Mouse (Mus musculus) yolk sac, embryonic 10.5 days (tissue): ENCODE results near the gene Bglap3.
A peak's percentile ranks its signal among the peaks of the same experiment; 100 is the strongest.
"Not testable (repeated sequence)": the region's sequence is repeated elsewhere in the genome, so short reads cannot be mapped to it uniquely, and the experiment has no call there.

ENCODE experiments used
- DNase-seq: peaks from one replicate; pipeline ENCODE4 v3.0.0-alpha.2; 2017; ENCODE audit warnings: low spot score

The Bglap3 gene

GRCm38 (mm10) chr3:88376644-88377043 is 4.1 kb upstream of the Bglap3 start:
- DNase-seq, result not testable (repeated sequence)

- DNase-seq, result peak; percentile 28
Observed at GRCm38 (mm10) chr3:88375750-88376626, 3.4 kb upstream of the Bglap3 start.

- not testable (repeated sequence) for DNase-seq
Observed at GRCm38 (mm10) chr3:88368511-88368910, 4.0 kb downstream of the Bglap3 start.

- not testable (repeated sequence) for DNase-seq
Observed at GRCm38 (mm10) chr3:88367517-88367916, 5.0 kb downstream of the Bglap3 start.

GRCm38 (mm10) chr3:88366830-88367428 is 5.6 kb downstream of the Bglap3 start:
- DNase-seq, result not testable (repeated sequence)

- no peak for DNase-seq
Observed at GRCm38 (mm10) chr3:88365705-88366361, 6.7 kb downstream of the Bglap3 start.

GRCm38 (mm10) chr3:88364337-88364736 is 8.2 kb downstream of the Bglap3 start, which contains the start of gene Paqr6:
Gene Paqr6 (plus strand): TSS chr3:88364584.
- DNase-seq, result peak; percentile 51

- DNase-seq, result no peak
Observed at GRCm38 (mm10) chr3:88363700-88364099, 8.8 kb downstream of the Bglap3 start.

GRCm38 (mm10) chr3:88361612-88362313 is 10.8 kb downstream of the Bglap3 start:
- DNase-seq, result no peak

- no peak for DNase-seq
Observed at GRCm38 (mm10) chr3:88361096-88361495, 11.4 kb downstream of the Bglap3 start.

GRCm38 (mm10) chr3:88359989-88360388 is 12.6 kb downstream of the Bglap3 start:
- DNase-seq, result no peak

- no peak for DNase-seq
Observed at GRCm38 (mm10) chr3:88359584-88359983, 13.0 kb downstream of the Bglap3 start.

GRCm38 (mm10) chr3:88354396-88355165 is 18.0 kb downstream of the Bglap3 start:
- no peak for DNase-seq

- DNase-seq, result no peak
Observed at GRCm38 (mm10) chr3:88352907-88353306, 19.6 kb downstream of the Bglap3 start.

GRCm38 (mm10) chr3:88350732-88351131 is 21.8 kb downstream of the Bglap3 start:
- DNase-seq, result no peak

GRCm38 (mm10) chr3:88339006-88339405 is 33.5 kb downstream of the Bglap3 start:
- no peak for DNase-seq

GRCm38 (mm10) chr3:88338316-88338715 is 34.2 kb downstream of the Bglap3 start:
- DNase-seq, result no peak

- DNase-seq, result peak; percentile 38
Observed at GRCm38 (mm10) chr3:88337367-88338020, 35.0 kb downstream of the Bglap3 start.

GRCm38 (mm10) chr3:88336058-88337013 is 36.2 kb downstream of the Bglap3 start, which contains the start of the genes Tmem79 and Smg5:
Gene Tmem79 (minus strand): TSS chr3:88336148.
Gene Smg5 (plus strand): TSS chr3:88336260.
- DNase-seq, result peak; percentile 98
